Mouse (Mus musculus) embryonic facial prominence, embryonic 10.5 days (tissue): ENCODE measurements at regions not wholly inside any gene's neighbourhood (a gene's known extent, or its start where the extent isn't known, plus 50 kb on each side); places are given as distances from the start of the nearest gene placed in this dataset. TPM values are rescaled to one million over a fixed set of nuclear protein-coding genes. Genes with fewer than 3 reads are reported as not detected.

ENCODE experiments used
- microRNA-seq: library from miRNA; unstranded; fragments of <30 nt; microRNA quantifications from one replicate; pipeline ENCODE4, GENCODE M21; 2017

Small RNAs in the stretch of these regions (microRNA-seq; reads per million reads assigned to microRNA genes)
- not detected for gene Mir3963
